Mouse (Mus musculus): ENCODE measurements at regions not wholly inside any gene's neighbourhood (a gene's known extent, or its start where the extent isn't known, plus 50 kb on each side); places are given as distances from the start of the nearest gene placed in this dataset.

DNA sequence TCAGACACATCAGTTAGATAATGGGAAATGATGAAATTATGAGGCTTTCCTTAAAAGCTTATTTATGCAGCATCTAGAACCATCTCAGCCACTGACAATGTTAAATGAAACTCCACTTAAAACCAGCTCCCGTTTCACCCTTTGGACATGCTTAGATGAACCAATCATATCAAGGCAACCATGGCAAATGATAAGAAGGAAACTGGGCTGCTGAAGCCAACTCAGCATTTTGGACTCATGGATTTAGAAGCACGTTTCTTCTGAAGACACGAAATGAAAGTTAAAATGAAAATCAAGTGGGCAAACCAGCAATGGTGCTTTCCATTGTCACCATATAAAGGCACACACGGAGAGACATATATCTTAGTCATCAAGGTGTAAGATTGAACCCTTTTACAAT is 103.6 kb upstream of the Itga4 start:
- no peak for TF ChIP-seq CHD2 (IDR thresholded peaks at IDR 0.05; ENCODE audit: low read length)
- TF ChIP-seq POLR2A (IDR thresholded peaks at IDR 0.05; ENCODE audit: low read depth, low read length), result no peak
- no peak for TF ChIP-seq USF2 (conservative IDR thresholded peaks at IDR 0.05; ENCODE audit: low read depth, low read length)
- no peak for TF ChIP-seq CTCF (conservative IDR thresholded peaks at IDR 0.05 in 1 of 2, IDR thresholded peaks at IDR 0.05 in 1 of 2; ENCODE audit: low read depth in 2 of 2, low read length in 2 of 2)
- no peak for TF ChIP-seq EP300 (IDR thresholded peaks at IDR 0.05; ENCODE audit: low read length)
- TF ChIP-seq NRF1 (IDR thresholded peaks at IDR 0.05; ENCODE audit: low read depth, low read length), result no peak
- no peak for TF ChIP-seq UBTF (IDR thresholded peaks at IDR 0.05; ENCODE audit: low read depth, low read length)
- TF ChIP-seq ZNF384 (IDR thresholded peaks at IDR 0.05; ENCODE audit: low read depth, low read length), result no peak
- TF ChIP-seq POLR2AphosphoS2 (IDR thresholded peaks at IDR 0.05; ENCODE audit: low read depth, low read length), result no peak
- TF ChIP-seq MYC (IDR thresholded peaks at IDR 0.05; ENCODE audit: low read depth, low read length), result no peak; the same call in 1 of the 2 replicates
- TF ChIP-seq ZMIZ1 (IDR thresholded peaks at IDR 0.05; ENCODE audit: low read depth, low read length), result no peak
- TF ChIP-seq TCF12 (IDR thresholded peaks at IDR 0.05; ENCODE audit: low read depth, low read length), result no peak
- no peak for TF ChIP-seq USF1 (IDR thresholded peaks at IDR 0.05; ENCODE audit: low read depth, low read length)
